Mouse (Mus musculus) thymus, adult 2 months (tissue): ENCODE data around the gene Slc7a9. TPM values are rescaled to one million over a fixed set of nuclear protein-coding genes. Genes with fewer than 3 reads are reported as not detected.

Experiments used
- DNase-seq: peaks from one replicate; pipeline ENCODE4 v3.0.0; 2021
- H3K27ac ChIP-seq: fragments of 200-500 bp; 2 replicates; pipeline ENCODE4 v1.5.1; 2012; ENCODE audit warnings: low read length, control low read depth; ENCODE audit not compliant: control insufficient read depth, insufficient read depth
- H3K27me3 ChIP-seq: fragments of 200-500 bp; 2 replicates; pipeline ENCODE4 v1.6.1; 2012; ENCODE audit warnings: mild to moderate bottlenecking, low read length, moderate library complexity, mixed read lengths; ENCODE audit not compliant: control insufficient read depth, insufficient read depth
- H3K36me3 ChIP-seq: fragments of 200-500 bp; 2 replicates; pipeline ENCODE4 v1.6.1; 2012; ENCODE audit warnings: mild to moderate bottlenecking, low read length, moderate library complexity; ENCODE audit not compliant: control insufficient read depth, insufficient read depth
- H3K4me1 ChIP-seq: fragments of 200-500 bp; replicated peaks from 2 replicates; pipeline ENCODE4 v1.6.1; 2012; ENCODE audit warnings: low read length; ENCODE audit not compliant: control insufficient read depth, insufficient read depth
- H3K4me3 ChIP-seq: fragments of 200-500 bp; 2 replicates; pipeline ENCODE4 v1.5.1; 2012; ENCODE audit warnings: mild to moderate bottlenecking, low read length, control low read depth, moderate library complexity; ENCODE audit not compliant: control insufficient read depth, insufficient read depth
- CTCF ChIP-seq: fragments of 200-500 bp; IDR thresholded peaks from 2 replicates; pipeline ENCODE4 v1.5.1; 2012; ENCODE audit warnings: mild to moderate bottlenecking, control low read depth, low read length, moderate library complexity, borderline replicate concordance; ENCODE audit not compliant: control insufficient read depth, poor library complexity, insufficient read depth; ENCODE audit errors: extremely low read depth
- POLR2A ChIP-seq: fragments of 200-500 bp; IDR thresholded peaks from 2 replicates; pipeline ENCODE4 v1.6.1; 2012; ENCODE audit warnings: mild to moderate bottlenecking, low read length, control low read depth, moderate library complexity; ENCODE audit not compliant: control insufficient read depth, poor library complexity, insufficient read depth; ENCODE audit errors: extremely low read depth
- whole genome bisulfite sequencing: fragments of 180-500 bp; shearing (Covaris S2); methylation state at CpG from one replicate; pipeline ENCODE4 v1.1.7; 2018; 5-methylcytosine and 5-hydroxymethylcytosine counted together
- polyA plus RNA-seq: library from polyadenylated mRNA; depleted of rRNA; stranded (reverse); fragments of >200 nt; gene quantifications from 2 replicates; pipeline ENCODE4 v1.2.3, GENCODE M21; 2012; rRNA removed

Gene Slc7a9
- polyA plus RNA-seq, 1 experiment, result 0.19 TPM

- no peak for TF ChIP-seq POLR2A
- TF ChIP-seq CTCF, result no peak
- WGBS, result 42% methylated on average over 4 of the region's 4 CpGs
- no peak for DNase-seq
- Histone ChIP-seq H3K36me3 (no peaks in the 10 kb centered on the region), H3K27me3 (no peaks in the 10 kb centered on the region), H3K4me3 (no peak overlapping the region), H3K27ac (no peak overlapping the region), H3K4me1 (no peaks in the 10 kb centered on the region)
Measured at GRCm38 (mm10) chr7:35501995-35502394, 53.4 kb downstream of the Slc7a9 start.

Other genes starting within 250 kb of the Slc7a9 start
- gene Lrp3, start 233.3 kb upstream of the Slc7a9 start, polyA plus RNA-seq, result 2.4 TPM in 2 replicates
- gene Gpatch1, start 130.4 kb upstream of the Slc7a9 start, polyA plus RNA-seq, result 5.8 and 6.0 TPM in 2 replicates
- 0.71 and 1.3 TPM in 2 replicates for gene Rhpn2, start 114.6 kb upstream of the Slc7a9 start, polyA plus RNA-seq
- 8.3 and 8.8 TPM in 2 replicates for gene Faap24, start 52.0 kb upstream of the Slc7a9 start, polyA plus RNA-seq
- 17.9 and 21.2 TPM in 2 replicates for gene Cep89, start 51.8 kb upstream of the Slc7a9 start, polyA plus RNA-seq
- gene Tdrd12, start 88.9 kb downstream of the Slc7a9 start, polyA plus RNA-seq, result 0.24 TPM in 1 of 2 replicates, not detected in the other
- gene Nudt19, start 107.5 kb downstream of the Slc7a9 start, polyA plus RNA-seq, result 40.2 and 44.1 TPM in 2 replicates
- gene Rgs9bp, start 136.8 kb downstream of the Slc7a9 start, polyA plus RNA-seq, result 0.26 TPM in 2 replicates
- gene Ankrd27, start 137.4 kb downstream of the Slc7a9 start, polyA plus RNA-seq, result 41.6 and 44.9 TPM in 2 replicates
- gene Pdcd5, start 198.7 kb downstream of the Slc7a9 start, polyA plus RNA-seq, result 47.6 and 50.1 TPM in 2 replicates